ENCODE assay signal across 22 mouse cellular contexts in the genomic region with DNA sequence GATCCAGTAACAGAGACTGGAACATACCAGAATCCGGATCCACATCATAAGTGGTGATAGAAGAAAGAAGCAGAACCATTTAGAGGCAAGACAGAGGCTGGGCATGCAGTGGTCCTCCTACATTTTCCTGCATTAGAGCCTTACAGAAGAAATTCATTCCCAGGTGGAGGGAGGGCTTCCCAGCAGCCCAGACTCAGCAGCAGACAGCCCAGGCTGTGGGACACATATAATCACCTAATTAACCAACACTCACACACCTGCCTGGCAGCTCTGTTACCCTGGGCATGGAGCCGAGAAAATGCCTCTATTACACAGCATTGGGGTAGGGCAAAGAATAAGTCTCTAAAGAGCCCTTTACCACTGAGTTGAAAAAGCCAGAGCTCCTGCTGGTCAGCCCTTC.
A peak's percentile ranks its signal among the peaks of the same experiment; 100 is the strongest.
DNase-seq lines count a peak whose midpoint lies in the region; ATAC-seq lines count a peak whose summit lies in the region.
"Had no signal": no experiment of that assay in that cellular context is flagged by ENCODE, and none has a peak within 500 bp of the region (broad histone marks: within the 10 kb centered on the region; RNA-seq: fewer than 3 reads in every experiment).

No protein-coding gene starts in this region.

- H3K27ac ChIP-seq in forebrain, embryonic 14.5 days (ENCODE audit: low read depth, low read length) = no peak overlapping the region
- H3K27ac ChIP-seq in forebrain, embryonic 13.5 days = no peak overlapping the region
- no peak overlapping the region for H3K27ac ChIP-seq in intestine, embryonic 14.5 days (ENCODE audit: low read depth)
- no peak overlapping the region for H3K27ac ChIP-seq in intestine, embryonic 16.5 days (ENCODE audit: low read length)
- H3K27ac ChIP-seq in midbrain, embryonic 11.5 days (ENCODE audit: low read depth, low read length) = no peak overlapping the region
- no peak overlapping the region for H3K27ac ChIP-seq in midbrain, embryonic 13.5 days
- H3K27ac ChIP-seq: embryonic facial prominence, embryonic 12.5 days; embryonic facial prominence, embryonic 15.5 days; forebrain, embryonic 10.5 days; forebrain, embryonic 12.5 days had no signal

- H3K36me3 ChIP-seq in forebrain, embryonic 14.5 days (ENCODE audit: control insufficient read depth, insufficient read depth, low read length) = no peaks in the 10 kb centered on the region
- H3K36me3 ChIP-seq in forebrain, embryonic 13.5 days (ENCODE audit: poor library complexity, severe bottlenecking) = no peaks in the 10 kb centered on the region
- no peaks in the 10 kb centered on the region for H3K36me3 ChIP-seq in intestine, embryonic 14.5 days (ENCODE audit: control insufficient read depth, insufficient read depth, low read length)
- H3K36me3 ChIP-seq in intestine, embryonic 16.5 days (ENCODE audit: control insufficient read depth, insufficient read depth, low read length) = no peaks in the 10 kb centered on the region
- H3K36me3 ChIP-seq in midbrain, embryonic 11.5 days (ENCODE audit: control insufficient read depth, insufficient read depth, low read length) = no peaks in the 10 kb centered on the region
- no peaks in the 10 kb centered on the region for H3K36me3 ChIP-seq in midbrain, embryonic 13.5 days
- H3K36me3 ChIP-seq: embryonic facial prominence, embryonic 12.5 days; embryonic facial prominence, embryonic 15.5 days; forebrain, embryonic 10.5 days; forebrain, embryonic 12.5 days had no signal

- 85% methylated on average over 2 of the region's 2 CpGs for WGBS in forebrain, embryonic 14.5 days
- 73% methylated on average over 2 of the region's 2 CpGs for WGBS in forebrain, embryonic 13.5 days
- WGBS in intestine, embryonic 14.5 days = 80% methylated on average over 2 of the region's 2 CpGs
- 81% methylated on average over 2 of the region's 2 CpGs for WGBS in intestine, embryonic 16.5 days
- 85% methylated on average over 2 of the region's 2 CpGs for WGBS in midbrain, embryonic 11.5 days
- WGBS in midbrain, embryonic 13.5 days = 70% methylated on average over 2 of the region's 2 CpGs

- H3K9me3 ChIP-seq in forebrain, embryonic 14.5 days (replicated peaks; ENCODE audit: control insufficient read depth, low read length) = no peaks in the 10 kb centered on the region
- H3K9me3 ChIP-seq in forebrain, embryonic 13.5 days (replicated peaks) = no peaks in the 10 kb centered on the region
- H3K9me3 ChIP-seq in intestine, embryonic 14.5 days (ENCODE audit: control insufficient read depth, low read length) = no peaks in the 10 kb centered on the region
- H3K9me3 ChIP-seq in intestine, embryonic 16.5 days (ENCODE audit: control insufficient read depth, low read length) = no peaks in the 10 kb centered on the region
- H3K9me3 ChIP-seq in midbrain, embryonic 11.5 days (ENCODE audit: control insufficient read depth, low read length) = no peaks in the 10 kb centered on the region
- H3K9me3 ChIP-seq in midbrain, embryonic 13.5 days = no peaks in the 10 kb centered on the region
- H3K9me3 ChIP-seq: embryonic facial prominence, embryonic 12.5 days; embryonic facial prominence, embryonic 15.5 days; forebrain, embryonic 10.5 days; forebrain, embryonic 12.5 days had no signal

- H3K4me3 ChIP-seq in forebrain, embryonic 14.5 days (ENCODE audit: low read depth, low read length) = no peak overlapping the region
- no peak overlapping the region for H3K4me3 ChIP-seq in forebrain, embryonic 13.5 days
- no peak overlapping the region for H3K4me3 ChIP-seq in intestine, embryonic 14.5 days (ENCODE audit: low read depth, low read length)
- no peak overlapping the region for H3K4me3 ChIP-seq in intestine, embryonic 16.5 days (ENCODE audit: low read length)
- no peak overlapping the region for H3K4me3 ChIP-seq in midbrain, embryonic 11.5 days (ENCODE audit: low read depth, low read length)
- no peak overlapping the region for H3K4me3 ChIP-seq in midbrain, embryonic 13.5 days (replicated peaks)
- H3K4me3 ChIP-seq: embryonic facial prominence, embryonic 12.5 days; embryonic facial prominence, embryonic 15.5 days; erythroblast, embryonic 14.5 days; forebrain, embryonic 10.5 days; forebrain, embryonic 12.5 days had no signal

- no peak for DNase-seq in forebrain, embryonic 14.5 days (ENCODE audit: low spot score)
- peak; percentile 15 for DNase-seq in intestine, embryonic 14.5 days (ENCODE audit: low spot score)
- DNase-seq in midbrain, embryonic 11.5 days (ENCODE audit: low spot score, missing footprints) = peak; percentile 19
- DNase-seq: adrenal gland, adult 2 months; adrenal gland, postnatal 10 days; adrenal gland, postnatal 25 days; cerebellum, adult 11 months; cerebellum, adult 18-20 months; cerebellum, adult 8-10 months; cerebellum, adult 9-11 months; cerebellum, postnatal 14 days; cerebellum, postnatal 36 days; embryo, embryonic 11 days had no signal

- H3K4me2 ChIP-seq in forebrain, embryonic 14.5 days (ENCODE audit: low read length) = no peak overlapping the region
- no peak overlapping the region for H3K4me2 ChIP-seq in forebrain, embryonic 13.5 days
- no peak overlapping the region for H3K4me2 ChIP-seq in intestine, embryonic 14.5 days (ENCODE audit: low read length)
- H3K4me2 ChIP-seq in intestine, embryonic 16.5 days (ENCODE audit: low read depth, low read length) = no peak overlapping the region
- no peak overlapping the region for H3K4me2 ChIP-seq in midbrain, embryonic 11.5 days
- H3K4me2 ChIP-seq in midbrain, embryonic 13.5 days (replicated peaks) = no peak overlapping the region
- H3K4me2 ChIP-seq: embryonic facial prominence, embryonic 12.5 days; embryonic facial prominence, embryonic 15.5 days; forebrain, embryonic 12.5 days had no signal

- H3K4me1 ChIP-seq in forebrain, embryonic 14.5 days (ENCODE audit: control insufficient read depth, insufficient read depth, low read length) = no peaks in the 10 kb centered on the region
- H3K4me1 ChIP-seq in forebrain, embryonic 13.5 days = no peaks in the 10 kb centered on the region
- H3K4me1 ChIP-seq in intestine, embryonic 14.5 days (replicated peaks; ENCODE audit: control insufficient read depth, insufficient read depth, low read length) = no peaks in the 10 kb centered on the region
- no peaks in the 10 kb centered on the region for H3K4me1 ChIP-seq in intestine, embryonic 16.5 days (ENCODE audit: control insufficient read depth, insufficient read depth, low read length)
- no peaks in the 10 kb centered on the region for H3K4me1 ChIP-seq in midbrain, embryonic 11.5 days (ENCODE audit: control insufficient read depth, insufficient read depth, low read length)
- H3K4me1 ChIP-seq in midbrain, embryonic 13.5 days (replicated peaks) = no peaks in the 10 kb centered on the region
- H3K4me1 ChIP-seq: embryonic facial prominence, embryonic 12.5 days; embryonic facial prominence, embryonic 15.5 days; forebrain, embryonic 10.5 days; forebrain, embryonic 12.5 days had no signal

- no peaks in the 10 kb centered on the region for H3K27me3 ChIP-seq in forebrain, embryonic 14.5 days (replicated peaks; ENCODE audit: control insufficient read depth, insufficient read depth, low read length)
- H3K27me3 ChIP-seq in forebrain, embryonic 13.5 days = no peaks in the 10 kb centered on the region
- no peaks in the 10 kb centered on the region for H3K27me3 ChIP-seq in intestine, embryonic 14.5 days (replicated peaks; ENCODE audit: control insufficient read depth, insufficient read depth, low read length)
- H3K27me3 ChIP-seq in intestine, embryonic 16.5 days (replicated peaks; ENCODE audit: control insufficient read depth, insufficient read depth, low read length) = no peaks in the 10 kb centered on the region
- no peaks in the 10 kb centered on the region for H3K27me3 ChIP-seq in midbrain, embryonic 11.5 days (ENCODE audit: control insufficient read depth, insufficient read depth, low read length)
- no peaks in the 10 kb centered on the region for H3K27me3 ChIP-seq in midbrain, embryonic 13.5 days
- H3K27me3 ChIP-seq: embryonic facial prominence, embryonic 12.5 days; embryonic facial prominence, embryonic 15.5 days; forebrain, embryonic 12.5 days had no signal

- H3K9ac ChIP-seq in forebrain, embryonic 14.5 days (ENCODE audit: low read length) = no peak overlapping the region
- H3K9ac ChIP-seq in forebrain, embryonic 13.5 days = no peak overlapping the region
- no peak overlapping the region for H3K9ac ChIP-seq in intestine, embryonic 14.5 days (ENCODE audit: low read length)
- H3K9ac ChIP-seq in intestine, embryonic 16.5 days (ENCODE audit: low read depth, low read length) = no peak overlapping the region
- no peak overlapping the region for H3K9ac ChIP-seq in midbrain, embryonic 11.5 days (ENCODE audit: low read length)
- H3K9ac ChIP-seq in midbrain, embryonic 13.5 days (replicated peaks) = no peak overlapping the region
- H3K9ac ChIP-seq: embryonic facial prominence, embryonic 12.5 days; embryonic facial prominence, embryonic 15.5 days; forebrain, embryonic 12.5 days had no signal

- ATAC-seq in forebrain, embryonic 14.5 days = 0 out of 2 replicates have a peak, but pooled peaks have one; percentile 29
- no peak for ATAC-seq in forebrain, embryonic 13.5 days
- no peak for ATAC-seq in intestine, embryonic 14.5 days (replicated peaks; ENCODE audit: low FRiP score, low TSS enrichment, low read depth)
- no peak for ATAC-seq in intestine, embryonic 16.5 days
- ATAC-seq in midbrain, embryonic 11.5 days (ENCODE audit: low FRiP score) = no peak
- ATAC-seq in midbrain, embryonic 13.5 days = no peak
- ATAC-seq: forebrain, embryonic 16.5 days had no signal
